Mouse (Mus musculus) layer of hippocampus, postnatal 14 days (tissue): ENCODE data around the gene Ddx20. TPM values are rescaled to one million over a fixed set of nuclear protein-coding genes. Genes with fewer than 3 reads are reported as not detected.

ENCODE experiments used
- DNase-seq, 2 experiments: peaks; one replicate each; pipeline ENCODE4 v3.0.0; 2021 to 2022; ENCODE audit warnings: low spot score in 2 of 2, mixed read lengths in 1 of 2
- long read RNA-seq, 2 experiments: library from polyadenylated mRNA; stranded (forward); transcript quantifications; one replicate each; pipeline ENCODE4 v2.0.0; 2021
- total RNA-seq, 2 experiments: library from RNA; stranded (reverse); gene quantifications; 2 replicates each; pipeline ENCODE4 v1.2.3; 2021

Gene Ddx20
- 10 to 100 TPM in 1 of 2 experiments, 1 to 10 TPM in 1; 9.5 to 12.3 TPM for total RNA-seq
- long read RNA-seq, experiment 1, transcript Ddx20-201 (11 exons, 2,905 nt), result major isoform, 18 of 19 reads
- long read RNA-seq, experiment 1, partial matches to known transcripts, result 0 of 19 reads
- long read RNA-seq, experiment 1, other reads (novel, unspliced or antisense), result 1 of 19 reads
- long read RNA-seq, experiment 2, transcript Ddx20-201 (11 exons, 2,905 nt), result major isoform, 11 of 19 reads
- long read RNA-seq, experiment 2, partial matches to known transcripts, result 5 of 19 reads
- long read RNA-seq, experiment 2, other reads (novel, unspliced or antisense), result 3 of 19 reads

GRCm38 (mm10) chr3:105687324-105688060, at the start of gene Ddx20:
Gene Ddx20, minus strand, starts transcription at chr3:105687574.
- peak; percentile 92 to 97 for DNase-seq

- DNase-seq, result no peak
Observed at GRCm38 (mm10) chr3:105737070-105737469, 49.7 kb upstream of the Ddx20 start.

GRCm38 (mm10) chr3:105736148-105736547, 48.8 kb upstream of the Ddx20 start:
- no peak for DNase-seq

GRCm38 (mm10) chr3:105735285-105735684, 47.9 kb upstream of the Ddx20 start:
- no peak for DNase-seq

GRCm38 (mm10) chr3:105733538-105733937, 46.2 kb upstream of the Ddx20 start:
- no peak for DNase-seq

- DNase-seq, result no peak
Observed at GRCm38 (mm10) chr3:105732360-105732759, 45.0 kb upstream of the Ddx20 start.

- DNase-seq, result peak in 1 of 2 experiments; percentile 83
Observed at GRCm38 (mm10) chr3:105726037-105726436, 38.7 kb upstream of the Ddx20 start.

GRCm38 (mm10) chr3:105722510-105722909, 35.1 kb upstream of the Ddx20 start:
- DNase-seq, result no peak

- no peak for DNase-seq
Observed at GRCm38 (mm10) chr3:105721681-105722201, 34.4 kb upstream of the Ddx20 start.

GRCm38 (mm10) chr3:105720514-105720913, 33.1 kb upstream of the Ddx20 start:
- DNase-seq, result no peak

GRCm38 (mm10) chr3:105719979-105720378, 32.6 kb upstream of the Ddx20 start:
- DNase-seq, result no peak

GRCm38 (mm10) chr3:105718746-105719145, 31.4 kb upstream of the Ddx20 start:
- DNase-seq, result no peak

- no peak for DNase-seq
Observed at GRCm38 (mm10) chr3:105717856-105718555, 30.6 kb upstream of the Ddx20 start.

- no peak for DNase-seq
Observed at GRCm38 (mm10) chr3:105716353-105717000, 29.1 kb upstream of the Ddx20 start.

GRCm38 (mm10) chr3:105714820-105715167, 27.4 kb upstream of the Ddx20 start:
- no peak for DNase-seq

GRCm38 (mm10) chr3:105714091-105714819, 26.9 kb upstream of the Ddx20 start:
- no peak for DNase-seq

GRCm38 (mm10) chr3:105712827-105713226, 25.5 kb upstream of the Ddx20 start:
- no peak for DNase-seq

GRCm38 (mm10) chr3:105711741-105712140, 24.4 kb upstream of the Ddx20 start:
- no peak for DNase-seq

GRCm38 (mm10) chr3:105710246-105710645, 22.9 kb upstream of the Ddx20 start:
- DNase-seq, result peak in 1 of 2 experiments; percentile 46

- DNase-seq, result no peak
Observed at GRCm38 (mm10) chr3:105707590-105707989, 20.2 kb upstream of the Ddx20 start.
